Mouse (Mus musculus) right cerebral cortex, postnatal 25 days (tissue): ENCODE data around the gene Slc51b.

ENCODE experiments used
- DNase-seq: peaks from one replicate; pipeline ENCODE4 v3.0.0; 2022

The Slc51b gene

GRCm38 (mm10) chr9:65422760-65423501 is at the start of gene Slc51b:
Gene Slc51b (minus strand): TSS chr9:65422955.
- DNase-seq, result no peak

GRCm38 (mm10) chr9:65467686-65468085 is 44.9 kb upstream of the Slc51b start:
- no peak for DNase-seq

GRCm38 (mm10) chr9:65465241-65465640 is 42.5 kb upstream of the Slc51b start:
- DNase-seq, result no peak

GRCm38 (mm10) chr9:65464161-65464560 is 41.4 kb upstream of the Slc51b start:
- no peak for DNase-seq

- DNase-seq, result no peak
Measured at GRCm38 (mm10) chr9:65462544-65462943, 39.8 kb upstream of the Slc51b start.

- peak; percentile 94 for DNase-seq
Measured at GRCm38 (mm10) chr9:65460732-65461442, 38.1 kb upstream of the Slc51b start, which contains the start of gene Spg21. Gene Spg21 (plus strand): TSS chr9:65460947.

- no peak for DNase-seq
Measured at GRCm38 (mm10) chr9:65460198-65460597, 37.4 kb upstream of the Slc51b start.

- DNase-seq, result no peak
Measured at GRCm38 (mm10) chr9:65458975-65459374, 36.2 kb upstream of the Slc51b start.

GRCm38 (mm10) chr9:65447951-65448350 is 25.2 kb upstream of the Slc51b start:
- DNase-seq, result no peak

GRCm38 (mm10) chr9:65444692-65445091 is 21.9 kb upstream of the Slc51b start:
- no peak for DNase-seq

- peak; percentile 89 for DNase-seq
Measured at GRCm38 (mm10) chr9:65435671-65436301, 13.0 kb upstream of the Slc51b start, which contains the start of gene Mtfmt. Gene Mtfmt (plus strand): TSS chr9:65435782.

GRCm38 (mm10) chr9:65435211-65435610 is 12.5 kb upstream of the Slc51b start:
- DNase-seq, result no peak

- no peak for DNase-seq
Measured at GRCm38 (mm10) chr9:65434140-65434539, 11.4 kb upstream of the Slc51b start.

- DNase-seq, result peak; percentile 83
Measured at GRCm38 (mm10) chr9:65432236-65432635, 9.5 kb upstream of the Slc51b start.

GRCm38 (mm10) chr9:65430921-65431320 is 8.2 kb upstream of the Slc51b start:
- no peak for DNase-seq

- no peak for DNase-seq
Measured at GRCm38 (mm10) chr9:65430401-65430800, 7.6 kb upstream of the Slc51b start.

- DNase-seq, result no peak
Measured at GRCm38 (mm10) chr9:65428003-65428402, 5.2 kb upstream of the Slc51b start.

- no peak for DNase-seq
Measured at GRCm38 (mm10) chr9:65427511-65427910, 4.8 kb upstream of the Slc51b start.

GRCm38 (mm10) chr9:65424393-65424792 is 1.6 kb upstream of the Slc51b start:
- DNase-seq, result no peak

GRCm38 (mm10) chr9:65419633-65420032 is 3.1 kb downstream of the Slc51b start:
- no peak for DNase-seq

- no peak for DNase-seq
Measured at GRCm38 (mm10) chr9:65417738-65418137, 5.0 kb downstream of the Slc51b start.

GRCm38 (mm10) chr9:65411326-65411725 is 11.4 kb downstream of the Slc51b start:
- no peak for DNase-seq

GRCm38 (mm10) chr9:65410378-65410777 is 12.4 kb downstream of the Slc51b start:
- no peak for DNase-seq

GRCm38 (mm10) chr9:65408871-65409295 is 13.9 kb downstream of the Slc51b start:
- no peak for DNase-seq
